Comparison of ENCODE assay signal across 13 mouse cellular contexts in genomic region chr17:7217791-7218329, GRCm38 (mm10). TPM values are rescaled to one million over a fixed set of nuclear protein-coding genes. Genes with fewer than 3 reads are reported as not detected.
DNase-seq lines count a peak whose midpoint lies in the region; ATAC-seq and TF ChIP-seq lines count a peak whose summit lies in the region.
"Had no signal": no experiment of that assay in that cellular context is flagged by ENCODE, and none has a peak within 500 bp of the region (broad histone marks: within the 10 kb centered on the region; RNA-seq: fewer than 3 reads in every experiment).

No protein-coding gene starts in this region.

- H3K4me3 ChIP-seq in hindbrain, embryonic 10.5 days, result no peak overlapping the region
- H3K4me3 ChIP-seq in hindbrain, embryonic 12.5 days, result no peak overlapping the region
- no peak overlapping the region for H3K4me3 ChIP-seq in midbrain, embryonic 14.5 days (replicated peaks; ENCODE audit: low read depth, low read length)
- H3K4me3 ChIP-seq in midbrain, embryonic 11.5 days (ENCODE audit: low read depth, low read length), result no peak overlapping the region
- H3K4me3 ChIP-seq in embryonic facial prominence, embryonic 13.5 days, result no peak overlapping the region
- H3K4me3 ChIP-seq in midbrain, postnatal 0 days (ENCODE audit: low read depth, low read length), result no peak overlapping the region
- H3K4me3 ChIP-seq: gastrocnemius, adult 2 months had no signal

- no peak overlapping the region for H3K4me2 ChIP-seq in hindbrain, embryonic 12.5 days (replicated peaks)
- H3K4me2 ChIP-seq in midbrain, embryonic 14.5 days (ENCODE audit: low read length), result no peak overlapping the region
- no peak overlapping the region for H3K4me2 ChIP-seq in midbrain, embryonic 11.5 days
- no peak overlapping the region for H3K4me2 ChIP-seq in embryonic facial prominence, embryonic 13.5 days
- H3K4me2 ChIP-seq in midbrain, postnatal 0 days (ENCODE audit: low read depth, low read length, poor library complexity, severe bottlenecking), result no peak overlapping the region
- H3K4me2 ChIP-seq: liver, embryonic 11.5 days had no signal

- ATAC-seq in hindbrain, embryonic 12.5 days (ENCODE audit: low FRiP score), result no peak
- no peak for ATAC-seq in midbrain, embryonic 14.5 days (ENCODE audit: low FRiP score, low TSS enrichment)
- no peak for ATAC-seq in midbrain, embryonic 11.5 days (ENCODE audit: low FRiP score)
- ATAC-seq in embryonic facial prominence, embryonic 13.5 days (ENCODE audit: insufficient number of reproducible peaks, insufficient read depth, low FRiP score, low TSS enrichment, low read depth), result no peak
- no peak for ATAC-seq in midbrain, postnatal 0 days (ENCODE audit: low FRiP score)
- ATAC-seq: CD4-positive, CD25-positive, alpha-beta regulatory T cell, adult 4 months had no signal

- 0 out of 2 replicates have a peak overlapping the region, but pooled peaks have one; percentile 26 for H3K27ac ChIP-seq in hindbrain, embryonic 10.5 days
- H3K27ac ChIP-seq in hindbrain, embryonic 12.5 days, result no peak overlapping the region
- H3K27ac ChIP-seq in midbrain, embryonic 14.5 days (replicated peaks; ENCODE audit: low read depth, low read length), result no peak overlapping the region
- H3K27ac ChIP-seq in midbrain, embryonic 11.5 days (ENCODE audit: low read depth, low read length), result no peak overlapping the region
- H3K27ac ChIP-seq in embryonic facial prominence, embryonic 13.5 days, result 0 out of 2 replicates have a peak overlapping the region, but pooled peaks have one; percentile 33
- H3K27ac ChIP-seq in midbrain, postnatal 0 days (ENCODE audit: low read depth, low read length), result no peak overlapping the region

- no peaks in the 10 kb centered on the region for H3K27me3 ChIP-seq in hindbrain, embryonic 10.5 days (ENCODE audit: insufficient read depth, poor library complexity, severe bottlenecking)
- no peaks in the 10 kb centered on the region for H3K27me3 ChIP-seq in hindbrain, embryonic 12.5 days
- H3K27me3 ChIP-seq in midbrain, embryonic 14.5 days (ENCODE audit: control insufficient read depth, insufficient read depth, low read length), result no peaks in the 10 kb centered on the region
- no peaks in the 10 kb centered on the region for H3K27me3 ChIP-seq in midbrain, embryonic 11.5 days (ENCODE audit: control insufficient read depth, insufficient read depth, low read length)
- H3K27me3 ChIP-seq in embryonic facial prominence, embryonic 13.5 days, result no peaks in the 10 kb centered on the region
- H3K27me3 ChIP-seq in midbrain, postnatal 0 days (ENCODE audit: insufficient read depth, low read length), result no peaks in the 10 kb centered on the region

- H3K36me3 ChIP-seq in hindbrain, embryonic 10.5 days, result 0 out of 2 replicates have a peak, but pooled peaks cover 3% of the 10 kb centered on the region
- no peaks in the 10 kb centered on the region for H3K36me3 ChIP-seq in hindbrain, embryonic 12.5 days
- no peaks in the 10 kb centered on the region for H3K36me3 ChIP-seq in midbrain, embryonic 14.5 days (ENCODE audit: control insufficient read depth, insufficient read depth, low read length)
- H3K36me3 ChIP-seq in midbrain, embryonic 11.5 days (ENCODE audit: control insufficient read depth, insufficient read depth, low read length), result no peaks in the 10 kb centered on the region
- no peaks in the 10 kb centered on the region for H3K36me3 ChIP-seq in embryonic facial prominence, embryonic 13.5 days
- no peaks in the 10 kb centered on the region for H3K36me3 ChIP-seq in midbrain, postnatal 0 days (ENCODE audit: insufficient read depth, low read length)

- peaks cover 35% of the 10 kb centered on the region for H3K4me1 ChIP-seq in hindbrain, embryonic 10.5 days (replicated peaks)
- peaks cover 32% of the 10 kb centered on the region for H3K4me1 ChIP-seq in hindbrain, embryonic 12.5 days
- H3K4me1 ChIP-seq in midbrain, embryonic 14.5 days (ENCODE audit: control insufficient read depth, insufficient read depth, low read length), result peaks cover 18% of the 10 kb centered on the region; the same call in 1 of the 2 replicates
- peaks cover 7% of the 10 kb centered on the region; the same call in 1 of the 2 replicates for H3K4me1 ChIP-seq in midbrain, embryonic 11.5 days (ENCODE audit: control insufficient read depth, insufficient read depth, low read length)
- peaks cover 26% of the 10 kb centered on the region for H3K4me1 ChIP-seq in embryonic facial prominence, embryonic 13.5 days
- H3K4me1 ChIP-seq in midbrain, postnatal 0 days (ENCODE audit: insufficient read depth, low read length), result peaks cover 5% of the 10 kb centered on the region; the same call in 1 of the 2 replicates

- TF ChIP-seq CTCF in midbrain, postnatal 0 days (IDR thresholded peaks at IDR 0.05), result 0 out of 2 replicates have a peak, but pooled peaks have one; percentile 11

- no peak overlapping the region for H3K9ac ChIP-seq in hindbrain, embryonic 12.5 days
- H3K9ac ChIP-seq in midbrain, embryonic 14.5 days (replicated peaks; ENCODE audit: low read length), result no peak overlapping the region
- no peak overlapping the region for H3K9ac ChIP-seq in midbrain, embryonic 11.5 days (ENCODE audit: low read length)
- H3K9ac ChIP-seq in embryonic facial prominence, embryonic 13.5 days, result no peak overlapping the region
- H3K9ac ChIP-seq in midbrain, postnatal 0 days (replicated peaks; ENCODE audit: low read length, poor library complexity, severe bottlenecking), result no peak overlapping the region

- no peak for DNase-seq in hindbrain, embryonic 10.5 days (ENCODE audit: low spot score)
- DNase-seq in midbrain, embryonic 14.5 days, result peak; percentile 55
- DNase-seq in midbrain, embryonic 11.5 days (ENCODE audit: low spot score, missing footprints), result no peak
- DNase-seq in midbrain, postnatal 0 days (ENCODE audit: low spot score), result peak; percentile 43
- no peak for DNase-seq in urinary bladder, postnatal 25 days (ENCODE audit: low spot score)
- no peak for DNase-seq in thymus, postnatal 14 days
- DNase-seq: gastrocnemius, adult 2 months; kidney, adult 9 months; thymus, postnatal 4 days had no signal

- no peaks in the 10 kb centered on the region for H3K9me3 ChIP-seq in hindbrain, embryonic 10.5 days
- H3K9me3 ChIP-seq in hindbrain, embryonic 12.5 days (replicated peaks), result no peaks in the 10 kb centered on the region
- H3K9me3 ChIP-seq in midbrain, embryonic 14.5 days (ENCODE audit: control insufficient read depth, low read length), result no peaks in the 10 kb centered on the region
- H3K9me3 ChIP-seq in midbrain, embryonic 11.5 days (ENCODE audit: control insufficient read depth, low read length), result no peaks in the 10 kb centered on the region
- H3K9me3 ChIP-seq in embryonic facial prominence, embryonic 13.5 days, result no peaks in the 10 kb centered on the region
- no peaks in the 10 kb centered on the region for H3K9me3 ChIP-seq in midbrain, postnatal 0 days (ENCODE audit: low read length)

- 80% methylated on average over 11 of the region's 11 CpGs for WGBS in hindbrain, embryonic 10.5 days
- WGBS in hindbrain, embryonic 12.5 days, result 77% methylated on average over 11 of the region's 11 CpGs
- 69% methylated on average over 11 of the region's 11 CpGs for WGBS in midbrain, embryonic 14.5 days
- WGBS in midbrain, embryonic 11.5 days, result 86% methylated on average over 11 of the region's 11 CpGs
- 79% methylated on average over 11 of the region's 11 CpGs for WGBS in embryonic facial prominence, embryonic 13.5 days
- 56% methylated on average over 11 of the region's 11 CpGs for WGBS in midbrain, postnatal 0 days

RNA-seq across cellular contexts. Expression of gene Rps6ka2, which starts 47.9 kb away (rescaled TPM):
- polyA plus RNA-seq in hindbrain, embryonic 10.5 days (2016; fragmentation: Nextera tagmentation; extraction: Ambion mirVana), result 25.6 and 31.3 TPM in 2 replicates
- polyA plus RNA-seq in hindbrain, embryonic 12.5 days (2016; fragmentation: Nextera tagmentation; extraction: Ambion mirVana), result 34.3 and 35.2 TPM in 2 replicates
- polyA plus RNA-seq in midbrain, embryonic 14.5 days (2014; fragmentation: Nextera tagmentation; extraction: Ambion mirVana), result 17.3 and 22.7 TPM in 2 replicates
- polyA plus RNA-seq in midbrain, embryonic 11.5 days (2014; fragmentation: Nextera tagmentation; extraction: Ambion mirVana), result 20.2 and 20.8 TPM in 2 replicates
- polyA plus RNA-seq in embryonic facial prominence, embryonic 13.5 days (2015; fragmentation: Nextera tagmentation; extraction: Ambion mirVana), result 9.5 and 12.1 TPM in 2 replicates
- total RNA-seq in midbrain, postnatal 0 days (2014; rRNA removed), result 33.2 and 34.2 TPM in 2 replicates
- polyA plus RNA-seq in midbrain, postnatal 0 days (2015; fragmentation: Nextera tagmentation; extraction: Ambion mirVana), result 14.7 and 16.8 TPM in 2 replicates

Comparison
In these comparisons a context has a peak if more than half of its experiments do, and no peak if none do; other contexts are left out.
1. DNase-seq: peak in midbrain, embryonic 14.5 days (single experiment) and midbrain, postnatal 0 days (single experiment); none in hindbrain, embryonic 10.5 days (single experiment), midbrain, embryonic 11.5 days (single experiment), urinary bladder, postnatal 25 days (single experiment) and thymus, postnatal 14 days (single experiment).
2. H3K27ac ChIP-seq: peak in hindbrain, embryonic 10.5 days (single experiment) and embryonic facial prominence, embryonic 13.5 days (single experiment); none in hindbrain, embryonic 12.5 days (single experiment), midbrain, embryonic 14.5 days (single experiment), midbrain, embryonic 11.5 days (single experiment) and midbrain, postnatal 0 days (single experiment).